Mouse (Mus musculus): ENCODE measurements around the gene Topbp1.
"Not testable (repeated sequence)": the region's sequence is repeated elsewhere in the genome, so short reads cannot be mapped to it uniquely, and the experiment has no call there.

Topbp1 gene

GRCm38 (mm10) chr9:103353500-103354260, 48.7 kb downstream of the Topbp1 start:
- DNase-seq = not testable (repeated sequence)

GRCm38 (mm10) chr9:103357893-103358292, 52.9 kb downstream of the Topbp1 start:
- no peak for DNase-seq

GRCm38 (mm10) chr9:103358545-103358944, 53.5 kb downstream of the Topbp1 start:
- DNase-seq = no peak

- DNase-seq = no peak
Measured at GRCm38 (mm10) chr9:103360642-103361041, 55.6 kb downstream of the Topbp1 start.

GRCm38 (mm10) chr9:103363088-103363487, 58.1 kb downstream of the Topbp1 start:
- DNase-seq = no peak

- no peak for DNase-seq
Measured at GRCm38 (mm10) chr9:103363730-103364417, 58.9 kb downstream of the Topbp1 start.

GRCm38 (mm10) chr9:103364601-103365289, 59.7 kb downstream of the Topbp1 start:
- peak; percentile 57 for DNase-seq

GRCm38 (mm10) chr9:103365290-103366247, 60.6 kb downstream of the Topbp1 start, which contains the start of gene Cdv3:
Gene Cdv3, minus strand, starts transcription at chr9:103365840.
- DNase-seq = peak; percentile 100

GRCm38 (mm10) chr9:103366356-103366755, 61.3 kb downstream of the Topbp1 start:
- no peak for DNase-seq

GRCm38 (mm10) chr9:103369951-103370350, 64.9 kb downstream of the Topbp1 start:
- DNase-seq = no peak

- no peak for DNase-seq
Measured at GRCm38 (mm10) chr9:103372271-103373010, 67.4 kb downstream of the Topbp1 start.

- DNase-seq = no peak
Measured at GRCm38 (mm10) chr9:103376346-103377320, 71.6 kb downstream of the Topbp1 start.

- DNase-seq = no peak
Measured at GRCm38 (mm10) chr9:103378686-103379085, 73.7 kb downstream of the Topbp1 start.

- DNase-seq = no peak
Measured at GRCm38 (mm10) chr9:103379199-103379598, 74.2 kb downstream of the Topbp1 start.

- no peak for DNase-seq
Measured at GRCm38 (mm10) chr9:103380566-103380965, 75.6 kb downstream of the Topbp1 start.

GRCm38 (mm10) chr9:103382989-103383388, 78.0 kb downstream of the Topbp1 start:
- no peak for DNase-seq

GRCm38 (mm10) chr9:103383576-103383975, 78.6 kb downstream of the Topbp1 start:
- DNase-seq = no peak

- no peak for DNase-seq
Measured at GRCm38 (mm10) chr9:103384141-103384796, 79.3 kb downstream of the Topbp1 start.

GRCm38 (mm10) chr9:103385600-103385999, 80.6 kb downstream of the Topbp1 start:
- no peak for DNase-seq

GRCm38 (mm10) chr9:103386573-103386972, 81.6 kb downstream of the Topbp1 start:
- no peak for DNase-seq

Data from cerebellum, adult 11 months (tissue).